Comparison of ENCODE assay signal across 8 mouse cellular contexts in genomic region chr10:81293334-81294030, GRCm38 (mm10). TPM values are rescaled to one million over a fixed set of nuclear protein-coding genes. Genes with fewer than 3 reads are reported as not detected.
DNase-seq lines count a peak whose midpoint lies in the region; ATAC-seq and TF ChIP-seq lines count a peak whose summit lies in the region.

No protein-coding gene starts in this region.

- peak overlapping the region; percentile 91 for H3K4me3 ChIP-seq in layer of hippocampus, adult 2 months
- peak overlapping the region; percentile 91 for H3K4me3 ChIP-seq in embryonic facial prominence, embryonic 11.5 days (ENCODE audit: low read depth, low read length)
- H3K4me3 ChIP-seq in hindbrain, postnatal 0 days (ENCODE audit: low read length), result peak overlapping the region; percentile 87
- H3K4me3 ChIP-seq in myocyte, result peak overlapping the region; percentile 37

- peaks cover 18% of the 10 kb centered on the region for H3K27me3 ChIP-seq in embryonic facial prominence, embryonic 11.5 days (ENCODE audit: control insufficient read depth, insufficient read depth, low read length)
- no peaks in the 10 kb centered on the region for H3K27me3 ChIP-seq in hindbrain, postnatal 0 days (ENCODE audit: insufficient read depth, low read length)
- no peaks in the 10 kb centered on the region for H3K27me3 ChIP-seq in myocyte (ENCODE audit: control insufficient read depth, insufficient read depth, insufficient read length)

- no peaks in the 10 kb centered on the region for H3K36me3 ChIP-seq in embryonic facial prominence, embryonic 11.5 days (replicated peaks; ENCODE audit: control insufficient read depth, insufficient read depth, low read depth, low read length)
- no peaks in the 10 kb centered on the region for H3K36me3 ChIP-seq in hindbrain, postnatal 0 days (ENCODE audit: insufficient read depth, low read length)
- no peaks in the 10 kb centered on the region for H3K36me3 ChIP-seq in myocyte (ENCODE audit: control insufficient read depth, insufficient read depth)

- peak overlapping the region; percentile 87 for H3K9ac ChIP-seq in embryonic facial prominence, embryonic 11.5 days (replicated peaks; ENCODE audit: low read length)
- H3K9ac ChIP-seq in hindbrain, postnatal 0 days (replicated peaks; ENCODE audit: low read length), result peak overlapping the region; percentile 79

- no peak for TF ChIP-seq CTCF in layer of hippocampus, adult 2 months (conservative IDR thresholded peaks at IDR 0.05)
- TF ChIP-seq CTCF in hindbrain, postnatal 0 days (IDR thresholded peaks at IDR 0.05; ENCODE audit: low read depth), result no peak

- peak overlapping the region; percentile 29 for H3ac ChIP-seq in myocyte (ENCODE audit: control insufficient read depth, insufficient read length)

- H3K79me2 ChIP-seq in myocyte (ENCODE audit: control insufficient read depth, insufficient read depth), result peaks cover 44% of the 10 kb centered on the region

- H3K4me1 ChIP-seq in embryonic facial prominence, embryonic 11.5 days (ENCODE audit: control insufficient read depth, insufficient read depth, low read length), result peaks cover 8% of the 10 kb centered on the region; the same call in 1 of the 2 replicates
- H3K4me1 ChIP-seq in hindbrain, postnatal 0 days (ENCODE audit: insufficient read depth, low read length), result peaks cover 15% of the 10 kb centered on the region; the same call in 1 of the 2 replicates

- peak overlapping the region; percentile 75 for H3K4me2 ChIP-seq in embryonic facial prominence, embryonic 11.5 days (ENCODE audit: low read depth, low read length)
- H3K4me2 ChIP-seq in hindbrain, postnatal 0 days (ENCODE audit: low read depth, low read length), result peak overlapping the region; percentile 96
- peak overlapping the region; percentile 99 for H3K4me2 ChIP-seq in myocyte (ENCODE audit: low read depth)

- H3K27ac ChIP-seq in layer of hippocampus, adult 2 months, result peak overlapping the region; percentile 97
- H3K27ac ChIP-seq in embryonic facial prominence, embryonic 11.5 days (replicated peaks; ENCODE audit: low read depth, low read length), result peak overlapping the region; percentile 67; the same call in 1 of the 2 replicates
- peak overlapping the region; percentile 93 for H3K27ac ChIP-seq in hindbrain, postnatal 0 days

- no peaks in the 10 kb centered on the region for H3K9me3 ChIP-seq in embryonic facial prominence, embryonic 11.5 days (replicated peaks; ENCODE audit: control insufficient read depth, low read length)
- no peaks in the 10 kb centered on the region for H3K9me3 ChIP-seq in hindbrain, postnatal 0 days (ENCODE audit: low read length)

- no peak for DNase-seq in layer of hippocampus, adult 2 months (ENCODE audit: low spot score in 2 of 2)
- no peak for DNase-seq in layer of hippocampus, postnatal 14 days (ENCODE audit: low spot score in 2 of 2)
- no peak for DNase-seq in embryonic facial prominence, embryonic 11.5 days (ENCODE audit: low spot score)
- DNase-seq in hindbrain, postnatal 0 days (ENCODE audit: low spot score), result no peak
- DNase-seq in B cell, adult 2 months, result no peak
- no peak for DNase-seq in urinary bladder, postnatal 4 days (ENCODE audit: low spot score in 2 of 2)
- no peak for DNase-seq in spleen, postnatal 36 days (ENCODE audit: low spot score in 2 of 2)

- peak; percentile 2; the same call in 1 of the 2 replicates for ATAC-seq in embryonic facial prominence, embryonic 11.5 days (replicated peaks; ENCODE audit: insufficient number of reproducible peaks, low FRiP score, low TSS enrichment, low read depth)
- no peak; the same call in 1 of the 2 replicates for ATAC-seq in hindbrain, postnatal 0 days

- WGBS in embryonic facial prominence, embryonic 11.5 days, result 3% methylated on average over 24 of the region's 25 CpGs
- WGBS in hindbrain, postnatal 0 days, result 1% methylated on average over 25 of the region's 25 CpGs

- TF ChIP-seq POLR2A in myocyte (IDR thresholded peaks at IDR 0.05; ENCODE audit: insufficient read length, low read depth), result no peak

TF ChIP-seq in myocyte, 11 proteins besides CTCF, POLR2A, EP300 and RAD21:
- TF ChIP-seq CEBPB (IDR thresholded peaks at IDR 0.05; ENCODE audit: insufficient read depth, poor library complexity, severe bottlenecking), result no peak
- TF ChIP-seq TCF3 (IDR thresholded peaks at IDR 0.05; ENCODE audit: insufficient read length, low read depth), result no peak
- no peak for TF ChIP-seq REST (IDR thresholded peaks at IDR 0.05; ENCODE audit: insufficient read depth, insufficient read length)
- TF ChIP-seq TCF12 (IDR thresholded peaks at IDR 0.05; ENCODE audit: insufficient read depth, poor library complexity, severe bottlenecking), result no peak
- TF ChIP-seq MYOD1 (IDR thresholded peaks at IDR 0.05; ENCODE audit: control insufficient read depth in 1 of 3, insufficient read length in 2 of 3, low read depth in 2 of 3), result no peak
- TF ChIP-seq POLR2AphosphoS2 (IDR thresholded peaks at IDR 0.05; ENCODE audit: insufficient read length, low read depth), result no peak
- TF ChIP-seq SRF (IDR thresholded peaks at IDR 0.05; ENCODE audit: control insufficient read depth, insufficient read length, low read depth), result no peak
- TF ChIP-seq MYOG (IDR thresholded peaks at IDR 0.05; ENCODE audit: control insufficient read depth in 1 of 3, insufficient read depth in 1 of 3, insufficient read length in 2 of 3, low read depth in 2 of 3), result no peak
- TF ChIP-seq E2F4 (IDR thresholded peaks at IDR 0.05; ENCODE audit: insufficient read depth), result no peak
- no peak for TF ChIP-seq USF1 (IDR thresholded peaks at IDR 0.05; ENCODE audit: low read depth)
- TF ChIP-seq MAX (IDR thresholded peaks at IDR 0.05; ENCODE audit: low read depth), result no peak

RNA-seq across cellular contexts. Expression of gene Pip5k1c, which starts 0.7 kb away (rescaled TPM):
- total RNA-seq in layer of hippocampus, adult 2 months (2021), result 100 to 1,000 TPM; 308 to 314 TPM
- total RNA-seq in layer of hippocampus, postnatal 14 days (2021), result 100 to 1,000 TPM; 330 to 352 TPM
- 41.5 and 46.6 TPM in 2 replicates for polyA plus RNA-seq in embryonic facial prominence, embryonic 11.5 days (2014; fragmentation: Nextera tagmentation; extraction: Ambion mirVana)
- 223 and 242 TPM in 2 replicates for total RNA-seq in hindbrain, postnatal 0 days (2014; rRNA removed)
- 97.4 and 108 TPM in 2 replicates for polyA plus RNA-seq in hindbrain, postnatal 0 days (2015; fragmentation: Nextera tagmentation; extraction: Ambion mirVana)
- 23.3 TPM for polyA plus RNA-seq in myocyte (2012; fragmentation: generic; extraction: Trizol)

RNA-seq across cellular contexts. Expression of gene Tjp3, which starts 2.1 kb away (rescaled TPM):
- total RNA-seq in layer of hippocampus, adult 2 months (2021), result under 1 TPM; 0.54 to 0.91 TPM
- 1 to 10 TPM; 1.6 to 2.5 TPM for total RNA-seq in layer of hippocampus, postnatal 14 days (2021)
- 2.5 and 3.3 TPM in 2 replicates for polyA plus RNA-seq in embryonic facial prominence, embryonic 11.5 days (2014; fragmentation: Nextera tagmentation; extraction: Ambion mirVana)
- total RNA-seq in hindbrain, postnatal 0 days (2014; rRNA removed), result 2.9 and 6.0 TPM in 2 replicates
- 3.9 and 5.2 TPM in 2 replicates for polyA plus RNA-seq in hindbrain, postnatal 0 days (2015; fragmentation: Nextera tagmentation; extraction: Ambion mirVana)
- 0.17 TPM for polyA plus RNA-seq in myocyte (2012; fragmentation: generic; extraction: Trizol)

RNA-seq across cellular contexts. Expression of gene Apba3, which starts 26.7 kb away (rescaled TPM):
- total RNA-seq in layer of hippocampus, adult 2 months (2021), result 10 to 100 TPM; 32.6 to 37.3 TPM
- total RNA-seq in layer of hippocampus, postnatal 14 days (2021), result 10 to 100 TPM; 39.9 to 41.8 TPM
- 35.3 and 41.3 TPM in 2 replicates for polyA plus RNA-seq in embryonic facial prominence, embryonic 11.5 days (2014; fragmentation: Nextera tagmentation; extraction: Ambion mirVana)
- total RNA-seq in hindbrain, postnatal 0 days (2014; rRNA removed), result 61.0 and 63.6 TPM in 2 replicates
- 24.0 and 27.6 TPM in 2 replicates for polyA plus RNA-seq in hindbrain, postnatal 0 days (2015; fragmentation: Nextera tagmentation; extraction: Ambion mirVana)
- polyA plus RNA-seq in myocyte (2012; fragmentation: generic; extraction: Trizol), result 166 TPM

RNA-seq across cellular contexts. Expression of gene Mrpl54, which starts 26.7 kb away (rescaled TPM):
- 10 to 100 TPM; 37.4 to 42.0 TPM for total RNA-seq in layer of hippocampus, adult 2 months (2021)
- total RNA-seq in layer of hippocampus, postnatal 14 days (2021), result 10 to 100 TPM; 36.5 to 50.4 TPM
- polyA plus RNA-seq in embryonic facial prominence, embryonic 11.5 days (2014; fragmentation: Nextera tagmentation; extraction: Ambion mirVana), result 203 and 205 TPM in 2 replicates
- 106 and 113 TPM in 2 replicates for total RNA-seq in hindbrain, postnatal 0 days (2014; rRNA removed)
- polyA plus RNA-seq in hindbrain, postnatal 0 days (2015; fragmentation: Nextera tagmentation; extraction: Ambion mirVana), result 159 and 170 TPM in 2 replicates
- polyA plus RNA-seq in myocyte (2012; fragmentation: generic; extraction: Trizol), result 167 TPM

RNA-seq across cellular contexts. Expression of gene Cactin, which starts 27.4 kb away (rescaled TPM):
- total RNA-seq in layer of hippocampus, adult 2 months (2021), result 10 to 100 TPM; 27.6 to 30.7 TPM
- total RNA-seq in layer of hippocampus, postnatal 14 days (2021), result 10 to 100 TPM; 22.4 to 25.8 TPM
- polyA plus RNA-seq in embryonic facial prominence, embryonic 11.5 days (2014; fragmentation: Nextera tagmentation; extraction: Ambion mirVana), result 30.1 and 30.5 TPM in 2 replicates
- 24.3 and 46.2 TPM in 2 replicates for total RNA-seq in hindbrain, postnatal 0 days (2014; rRNA removed)
- 19.6 and 20.2 TPM in 2 replicates for polyA plus RNA-seq in hindbrain, postnatal 0 days (2015; fragmentation: Nextera tagmentation; extraction: Ambion mirVana)
- polyA plus RNA-seq in myocyte (2012; fragmentation: generic; extraction: Trizol), result 31.3 TPM

Comparison
In these comparisons a context has a peak if more than half of its experiments do, and no peak if none do; other contexts are left out.
1. H3K4me3 ChIP-seq: peak in every context shown above with its lines; median percentile 91 in layer of hippocampus, adult 2 months; 91 in embryonic facial prominence, embryonic 11.5 days; 87 in hindbrain, postnatal 0 days; 37 in myocyte.